Mouse (Mus musculus) CH12.LX (cell line): Measurements from ENCODE around the gene Hoxa13. TPM values are rescaled to one million over a fixed set of nuclear protein-coding genes. Genes with fewer than 3 reads are reported as not detected.

ENCODE experiments used
- DNase-seq: peaks from one replicate; pipeline ENCODE4 v3.0.0-alpha.2; 2013; ENCODE audit errors: extremely low read depth
- H3K27ac ChIP-seq: 2 replicates; pipeline ENCODE4 v1.5.1; 2012; ENCODE audit warnings: low read depth, mild to moderate bottlenecking, control low read depth, moderate library complexity; ENCODE audit not compliant: insufficient read depth
- H3K27me3 ChIP-seq: replicated peaks from 2 replicates; pipeline ENCODE3; 2012; ENCODE audit warnings: inconsistent platforms
- H3K36me3 ChIP-seq, 2 experiments: replicated peaks in 1 of 2; 2 replicates each; pipeline versions ENCODE3 to v1.6.1; 2012; ENCODE audit warnings: inconsistent platforms in 1 of 2, low read length in 1 of 2, mild to moderate bottlenecking in 1 of 2, mixed read lengths in 1 of 2, moderate library complexity in 1 of 2; ENCODE audit not compliant: control insufficient read depth in 1 of 2, insufficient read depth in 1 of 2
- H3K4me1 ChIP-seq, 2 experiments: 2 replicates each; pipeline ENCODE4 v1.6.1; 2012; ENCODE audit warnings: inconsistent platforms in 1 of 2, moderate library complexity in 1 of 2; ENCODE audit not compliant: insufficient read depth in 2 of 2, control insufficient read depth in 1 of 2
- H3K4me2 ChIP-seq: 2 replicates; pipeline ENCODE4 v1.6.1; 2012; ENCODE audit warnings: low read depth, mild to moderate bottlenecking, control low read depth; ENCODE audit not compliant: poor library complexity, insufficient read depth, severe bottlenecking
- H3K4me3 ChIP-seq, 3 experiments: fragments of 150-350 bp in 1 of 3; sonication (generic) in 1 of 3; replicated peaks in 1 of 3; 2 replicates each; pipeline versions ENCODE3 to v1.5.1; 2011 to 2012; ENCODE audit warnings: low read depth in 2 of 3, low read length in 2 of 3, mild to moderate bottlenecking in 2 of 3, moderate library complexity in 2 of 3, control low read depth in 1 of 3, improper control_type of control experiment in 1 of 3, inconsistent platforms in 1 of 3, mixed read lengths in 1 of 3; ENCODE audit not compliant: poor library complexity in 1 of 3
- H3K79me2 ChIP-seq: replicated peaks from 2 replicates; pipeline ENCODE4 v1.6.1; 2012; ENCODE audit warnings: mild to moderate bottlenecking, moderate library complexity; ENCODE audit not compliant: control insufficient read depth, poor library complexity, insufficient read depth, severe bottlenecking; ENCODE audit errors: extremely low read depth
- H3K9ac ChIP-seq: 2 replicates; pipeline ENCODE4 v1.6.1; 2012; ENCODE audit warnings: low read depth, mild to moderate bottlenecking, control low read depth, moderate library complexity; ENCODE audit not compliant: insufficient read depth
- H3K9me3 ChIP-seq: replicated peaks from 2 replicates; pipeline ENCODE3; 2012; ENCODE audit warnings: low read length, inconsistent platforms, mixed read lengths
- CHD1 ChIP-seq: IDR thresholded peaks from 2 replicates; pipeline ENCODE4 v1.6.1; 2012; ENCODE audit warnings: low read depth, low read length, improper control_type of control experiment, inconsistent platforms
- CTCF ChIP-seq, 2 experiments: IDR thresholded peaks in 1 of 2; conservative IDR thresholded peaks in 1 of 2; 2 replicates each; pipeline ENCODE4 v1.5.1; 2011 to 2012; ENCODE audit warnings: low read depth in 2 of 2, low read length in 2 of 2, improper control_type of control experiment in 1 of 2, inconsistent platforms in 1 of 2, mild to moderate bottlenecking in 1 of 2, moderate library complexity in 1 of 2
- ELF1 ChIP-seq: IDR thresholded peaks from 2 replicates; pipeline ENCODE4 v1.6.1; 2014; ENCODE audit warnings: low read depth, mild to moderate bottlenecking, inconsistent platforms, low read length, improper control_type of control experiment
- HCFC1 ChIP-seq: IDR thresholded peaks from 2 replicates; pipeline ENCODE4 v1.6.1; 2012; ENCODE audit warnings: low read depth, mild to moderate bottlenecking, inconsistent platforms, low read length, improper control_type of control experiment
- JUND ChIP-seq: conservative IDR thresholded peaks from 2 replicates; pipeline ENCODE4 v1.6.1; 2011; ENCODE audit warnings: low read depth, low read length, improper control_type of control experiment
- MAFK ChIP-seq: IDR thresholded peaks from 2 replicates; pipeline ENCODE4 v1.6.1; 2011; ENCODE audit warnings: low read length, improper control_type of control experiment; ENCODE audit not compliant: insufficient replicate concordance
- MXI1 ChIP-seq: IDR thresholded peaks from 2 replicates; pipeline ENCODE4 v1.6.1; 2011; ENCODE audit warnings: mild to moderate bottlenecking, low read depth, low read length, improper control_type of control experiment
- NELFE ChIP-seq: IDR thresholded peaks from 2 replicates; pipeline ENCODE4 v1.6.1; 2011; ENCODE audit warnings: low read depth, low read length, improper control_type of control experiment
- NRF1 ChIP-seq: IDR thresholded peaks from 2 replicates; pipeline ENCODE4 v1.6.1; 2014; ENCODE audit warnings: low read depth, mild to moderate bottlenecking, inconsistent platforms, low read length, improper control_type of control experiment, moderate library complexity
- POLR2AphosphoS2 ChIP-seq: IDR thresholded peaks from 2 replicates; pipeline ENCODE4 v1.6.1; 2011; ENCODE audit warnings: low read depth, low read length, improper control_type of control experiment
- SIN3A ChIP-seq: IDR thresholded peaks from 2 replicates; pipeline ENCODE4 v1.6.1; 2012; ENCODE audit warnings: low read length, improper control_type of control experiment, inconsistent platforms
- ZMIZ1 ChIP-seq: IDR thresholded peaks from 2 replicates; pipeline ENCODE4 v1.6.1; 2012; ENCODE audit warnings: low read depth, mild to moderate bottlenecking, inconsistent platforms, low read length, improper control_type of control experiment
- dilution Hi-C: fragments of 300-500 bp; cut with MboI; formaldehyde crosslinking; loops from 2 replicates; pipeline ENCODE4 v1.14.3; 2020; ENCODE audit warnings: low sequenced_read_pairs; ENCODE audit not compliant: extremely low pct_unique_long_range_greater_than_20kb, extremely low pct_ligation_motif_present
- in situ Hi-C: fragments of 300-500 bp; cut with MboI; formaldehyde crosslinking; loops from 3 replicates; pipeline ENCODE4 v1.14.3; 2019; ENCODE audit warnings: low sequenced_read_pairs, low pct_ligation_motif_present, low pct_unique_long_range_greater_than_20kb, mixed read lengths
- polyA plus RNA-seq: library from polyadenylated mRNA; unstranded; fragments of >175 nt; gene quantifications from 2 replicates; pipeline ENCODE4 v1.2.1, GENCODE M21; 2012; ENCODE audit warnings: low read depth; ENCODE audit not compliant: insufficient read length
- total RNA-seq, 2 experiments: library from RNA; depleted of rRNA; stranded (reverse); fragments of 300-350 nt in 1 of 2; fragments of >200 nt in 1 of 2; gene quantifications; 2 replicates each; pipeline ENCODE4 v1.2.3; 2012 to 2014

The Hoxa13 gene
- total and polyA plus RNA-seq, 3 experiments = 0.17 TPM; not detected in 2

DNA sequence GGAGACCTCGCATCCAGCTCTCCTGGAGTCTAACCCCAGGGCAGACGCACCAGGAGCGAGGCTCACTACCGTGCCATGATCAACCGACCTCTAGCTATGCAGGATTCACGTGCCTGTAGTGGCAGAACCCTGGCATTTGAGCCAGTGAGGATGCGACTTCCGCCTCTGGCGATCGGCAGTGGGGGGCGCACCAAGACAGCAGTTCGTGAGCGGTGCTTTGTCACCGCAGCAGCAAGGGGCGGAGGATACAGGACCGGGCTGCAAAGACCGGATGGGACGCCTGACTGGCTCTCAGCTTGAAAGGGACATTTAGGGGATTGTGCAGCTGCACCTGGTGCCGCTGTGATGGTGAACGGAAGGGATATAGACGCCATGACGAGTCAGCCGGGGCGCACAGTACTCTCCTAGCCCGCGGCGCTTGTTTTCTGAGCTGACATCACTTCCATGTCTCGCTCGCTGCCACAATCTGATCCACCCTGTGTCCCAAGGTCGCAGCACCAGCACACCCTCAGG, 45.3 kb upstream of the Hoxa13 start (continued):
- TF ChIP-seq ZMIZ1 (0 out of 2 replicates have a peak, but pooled peaks have one; percentile 39), ELF1 (peak; percentile 93), POLR2AphosphoS2 (no peak)

DNA sequence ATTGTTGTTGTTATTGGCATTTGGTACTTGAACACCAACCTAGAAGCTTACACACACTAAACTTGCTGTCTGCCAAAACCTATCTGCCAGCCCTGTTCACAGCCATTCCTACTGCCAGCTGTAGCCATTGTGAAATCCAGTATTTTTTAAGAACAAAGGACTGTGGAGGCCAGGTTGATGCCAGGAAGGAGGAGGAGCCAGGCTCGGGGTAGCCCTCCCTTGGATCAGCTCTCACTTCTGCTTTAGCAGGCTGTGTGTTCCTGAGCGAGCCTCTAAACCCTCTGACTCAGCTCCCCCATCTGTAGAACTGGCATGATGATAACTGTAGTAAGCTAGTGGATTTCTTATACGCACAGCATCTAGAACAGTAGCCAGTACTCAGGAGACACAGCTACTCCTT, 42.7 kb upstream of the Hoxa13 start:
- TF ChIP-seq POLR2AphosphoS2 (no peak), MAFK (no peak), JUND (no peak), CTCF (conservative IDR thresholded peaks at IDR 0.05 in 1 of 2, IDR thresholded peaks at IDR 0.05 in 1 of 2; ENCODE audit: low read depth in 2 of 2, low read length in 2 of 2) (no peak), NRF1 (no peak), NELFE (no peak), MXI1 (no peak)
- peak; percentile 18 for DNase-seq
- in situ Hi-C loops = loop anchor here (10.0 kb wide), 1 partner anchor 531 kb away; no protein-coding TSS in a partner anchor

DNA sequence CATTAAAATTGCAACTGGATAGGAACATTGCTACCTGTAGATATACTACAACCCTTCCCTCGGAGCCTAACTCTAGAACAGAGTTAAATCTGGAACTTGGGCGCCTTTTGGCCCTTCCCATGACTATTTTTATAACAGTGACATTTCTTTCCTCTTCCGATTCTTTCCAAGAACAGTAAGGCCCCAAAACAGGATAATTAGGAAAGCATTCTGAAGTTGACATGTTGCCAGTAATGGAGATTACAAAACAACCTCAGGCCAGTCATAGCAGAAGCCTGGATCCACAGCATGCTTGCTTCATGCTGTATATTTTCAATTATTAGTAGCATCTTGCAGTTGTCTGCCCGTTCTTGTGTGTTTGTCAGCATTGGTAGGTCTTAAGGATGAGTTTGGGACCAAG, 40.1 kb upstream of the Hoxa13 start:
- H3K36me3 ChIP-seq = no peaks in the 10 kb centered on the region
- peaks cover 3% of the 10 kb centered on the region for H3K9me3 ChIP-seq
- dilution Hi-C loops = no loop called here
- no peaks in the 10 kb centered on the region for H3K79me2 ChIP-seq
- TF ChIP-seq SIN3A = no peak
- no peak for TF ChIP-seq NRF1
- TF ChIP-seq CHD1 = no peak
- no peak for TF ChIP-seq HCFC1
- peaks cover 0 to 5% of the 10 kb centered on the region in 2 experiments; a peak in 2 of 4 replicates for H3K4me1 ChIP-seq
- H3K27ac ChIP-seq = no peak overlapping the region
- H3K4me2 ChIP-seq = no peak overlapping the region
- in situ Hi-C loops = loop anchor here (10.0 kb wide), 1 partner anchor 534 kb away; no protein-coding TSS in a partner anchor
- H3K9ac ChIP-seq = no peak overlapping the region
- DNase-seq = no peak
- H3K27me3 ChIP-seq = no peaks in the 10 kb centered on the region
- no peak overlapping the region for H3K4me3 ChIP-seq

More for the DNA sequence above, 42.7 kb upstream of the Hoxa13 start:
- no peaks in the 10 kb centered on the region for H3K36me3 ChIP-seq
- dilution Hi-C loops = no loop called here
- no peak overlapping the region for H3K4me3 ChIP-seq
- H3K9me3 ChIP-seq = peaks cover 3% of the 10 kb centered on the region
- H3K27ac ChIP-seq = no peak overlapping the region
- H3K27me3 ChIP-seq = no peaks in the 10 kb centered on the region
- H3K9ac ChIP-seq = no peak overlapping the region
- no peak overlapping the region for H3K4me2 ChIP-seq
- no peaks in the 10 kb centered on the region for H3K79me2 ChIP-seq
- peaks cover 0 to 15% of the 10 kb centered on the region in 2 experiments; a peak in 2 of 4 replicates for H3K4me1 ChIP-seq
